Mouse (Mus musculus): ENCODE measurements at regions not wholly inside any gene's neighbourhood (a gene's known extent, or its start where the extent isn't known, plus 50 kb on each side); places are given as distances from the start of the nearest gene placed in this dataset.
"Not testable (repeated sequence)": the region's sequence is repeated elsewhere in the genome, so short reads cannot be mapped to it uniquely, and the experiment has no call there.

- not testable (repeated sequence) for H3K27me3 ChIP-seq; ATAC-seq (ENCODE audit: borderline replicate concordance, extremely low read depth, low FRiP score, low TSS enrichment); H3K27ac ChIP-seq; H3K4me3 ChIP-seq; H3K36me3 ChIP-seq; H3K9ac ChIP-seq; H3K4me1 ChIP-seq; H3K9me3 ChIP-seq; H3K4me2 ChIP-seq
These were observed 448.3 kb upstream of the Klf6 start for GRCm38 (mm10) chr13:5413009-5413408.

GRCm38 (mm10) chr13:5424110-5424509 is 437.2 kb upstream of the Klf6 start:
- WGBS = 40% methylated on average over 1 of the region's 1 CpGs
- H3K4me2 ChIP-seq = no peak overlapping the region
- ATAC-seq (ENCODE audit: borderline replicate concordance, extremely low read depth, low FRiP score, low TSS enrichment) = no peak; the same call in 1 of the 2 replicates
- no peaks in the 10 kb centered on the region for H3K27me3 ChIP-seq
- H3K36me3 ChIP-seq = no peaks in the 10 kb centered on the region
- H3K4me1 ChIP-seq = no peaks in the 10 kb centered on the region
- no peaks in the 10 kb centered on the region for H3K9me3 ChIP-seq
- H3K27ac ChIP-seq = no peak overlapping the region
- no peak overlapping the region for H3K9ac ChIP-seq
- H3K4me3 ChIP-seq = no peak overlapping the region

- Histone ChIP-seq H3K36me3 (no peaks in the 10 kb centered on the region), H3K9ac (no peak overlapping the region), H3K27ac (no peak overlapping the region), H3K4me1 (no peaks in the 10 kb centered on the region), H3K4me3 (no peak overlapping the region), H3K27me3 (no peaks in the 10 kb centered on the region), H3K4me2 (no peak overlapping the region), H3K9me3 (no peaks in the 10 kb centered on the region)
- no peak for ATAC-seq (ENCODE audit: borderline replicate concordance, extremely low read depth, low FRiP score, low TSS enrichment)
- 71% methylated on average over 9 of the region's 9 CpGs for WGBS
These were observed 435.6 kb upstream of the Klf6 start for GRCm38 (mm10) chr13:5425491-5426232.

DNA sequence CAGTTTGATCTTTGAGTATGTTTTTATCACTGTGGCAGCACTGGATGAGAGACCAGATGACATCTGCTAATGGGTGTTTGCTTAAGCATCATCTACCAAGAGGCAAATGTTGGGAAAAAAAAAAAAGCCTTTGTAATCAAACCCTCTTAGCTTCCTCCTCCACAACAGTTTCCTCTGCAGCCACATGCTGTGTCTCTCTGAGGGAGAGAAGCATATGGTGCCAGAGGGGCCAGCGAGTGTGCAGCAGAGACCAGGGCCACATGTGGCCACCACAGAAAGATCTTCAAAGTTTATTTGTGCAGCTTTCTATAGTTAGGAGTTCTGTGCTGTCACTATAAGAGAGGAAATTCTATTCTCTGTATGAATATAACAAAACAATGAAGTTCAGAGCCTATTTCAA is 427.6 kb upstream of the Klf6 start:
- Histone ChIP-seq H3K4me1 (no peaks in the 10 kb centered on the region), H3K9me3 (no peaks in the 10 kb centered on the region), H3K36me3 (no peaks in the 10 kb centered on the region), H3K4me3 (no peak overlapping the region), H3K4me2 (no peak overlapping the region), H3K9ac (no peak overlapping the region), H3K27me3 (no peaks in the 10 kb centered on the region), H3K27ac (no peak overlapping the region)
- WGBS = 42% methylated on average over 1 of the region's 1 CpGs
- no peak for ATAC-seq (ENCODE audit: borderline replicate concordance, extremely low read depth, low FRiP score, low TSS enrichment)

DNA sequence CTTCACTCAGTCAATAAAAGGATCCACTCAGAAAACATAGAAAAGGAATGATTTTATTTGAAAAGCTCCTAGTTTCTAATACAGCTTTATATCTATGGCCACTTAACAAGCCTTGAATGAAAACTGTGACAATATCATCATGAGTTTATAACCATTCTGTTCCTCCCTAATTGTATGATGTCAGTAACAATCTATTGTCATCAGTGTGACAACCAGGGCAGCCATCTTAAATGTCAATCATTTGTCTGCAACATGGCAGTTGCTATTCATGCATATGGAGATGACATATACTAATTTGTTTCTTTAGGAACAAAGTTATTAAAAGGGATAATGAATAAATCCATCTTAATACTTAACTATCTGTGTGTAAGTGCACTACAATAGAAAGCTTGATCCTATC is 426.2 kb upstream of the Klf6 start:
- Histone ChIP-seq H3K27ac (no peak overlapping the region), H3K4me1 (no peaks in the 10 kb centered on the region), H3K4me2 (no peak overlapping the region), H3K9me3 (no peaks in the 10 kb centered on the region), H3K36me3 (no peaks in the 10 kb centered on the region), H3K27me3 (no peaks in the 10 kb centered on the region), H3K9ac (no peak overlapping the region), H3K4me3 (no peak overlapping the region)
- no peak for ATAC-seq (ENCODE audit: borderline replicate concordance, extremely low read depth, low FRiP score, low TSS enrichment)

DNA sequence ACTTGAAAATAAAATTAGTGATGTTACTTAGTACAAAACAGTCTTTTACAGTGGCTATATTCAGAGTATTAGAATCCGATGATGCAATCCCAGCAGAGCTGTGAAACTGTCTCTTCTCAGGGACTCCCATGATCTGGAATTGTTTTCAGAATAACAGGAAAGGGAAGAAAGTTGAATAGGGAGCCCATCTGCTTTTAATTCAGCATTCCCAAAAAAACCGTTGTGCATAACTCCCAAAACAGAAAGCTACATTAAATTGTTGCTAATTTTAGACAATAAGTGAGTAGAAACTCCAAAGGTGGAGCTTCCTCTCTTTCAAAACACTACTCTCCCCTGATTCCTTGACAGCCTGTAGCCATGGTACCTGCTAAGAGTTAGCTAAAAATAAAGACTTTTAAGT is 425.1 kb upstream of the Klf6 start:
- ATAC-seq (ENCODE audit: borderline replicate concordance, extremely low read depth, low FRiP score, low TSS enrichment) = no peak
- H3K4me1 ChIP-seq = no peaks in the 10 kb centered on the region
- WGBS = 69% methylated on average over 2 of the region's 2 CpGs

GRCm38 (mm10) chr13:5440454-5440853 is 420.8 kb upstream of the Klf6 start:
- no peak for ATAC-seq (ENCODE audit: borderline replicate concordance, extremely low read depth, low FRiP score, low TSS enrichment)
- 63% methylated on average over 4 of the region's 4 CpGs for WGBS
- no peak overlapping the region for H3K4me2 ChIP-seq
- H3K9me3 ChIP-seq = no peaks in the 10 kb centered on the region
- H3K9ac ChIP-seq = no peak overlapping the region
- H3K36me3 ChIP-seq = no peaks in the 10 kb centered on the region
- no peak overlapping the region for H3K4me3 ChIP-seq
- H3K27ac ChIP-seq = no peak overlapping the region
- no peaks in the 10 kb centered on the region for H3K4me1 ChIP-seq
- H3K27me3 ChIP-seq = no peaks in the 10 kb centered on the region

More for the DNA sequence above, 425.1 kb upstream of the Klf6 start:
- no peaks in the 10 kb centered on the region for H3K27me3 ChIP-seq
- H3K36me3 ChIP-seq = no peaks in the 10 kb centered on the region
- H3K4me3 ChIP-seq = no peak overlapping the region
- H3K27ac ChIP-seq = no peak overlapping the region
- H3K4me2 ChIP-seq = no peak overlapping the region
- no peaks in the 10 kb centered on the region for H3K9me3 ChIP-seq
- H3K9ac ChIP-seq = no peak overlapping the region

DNA sequence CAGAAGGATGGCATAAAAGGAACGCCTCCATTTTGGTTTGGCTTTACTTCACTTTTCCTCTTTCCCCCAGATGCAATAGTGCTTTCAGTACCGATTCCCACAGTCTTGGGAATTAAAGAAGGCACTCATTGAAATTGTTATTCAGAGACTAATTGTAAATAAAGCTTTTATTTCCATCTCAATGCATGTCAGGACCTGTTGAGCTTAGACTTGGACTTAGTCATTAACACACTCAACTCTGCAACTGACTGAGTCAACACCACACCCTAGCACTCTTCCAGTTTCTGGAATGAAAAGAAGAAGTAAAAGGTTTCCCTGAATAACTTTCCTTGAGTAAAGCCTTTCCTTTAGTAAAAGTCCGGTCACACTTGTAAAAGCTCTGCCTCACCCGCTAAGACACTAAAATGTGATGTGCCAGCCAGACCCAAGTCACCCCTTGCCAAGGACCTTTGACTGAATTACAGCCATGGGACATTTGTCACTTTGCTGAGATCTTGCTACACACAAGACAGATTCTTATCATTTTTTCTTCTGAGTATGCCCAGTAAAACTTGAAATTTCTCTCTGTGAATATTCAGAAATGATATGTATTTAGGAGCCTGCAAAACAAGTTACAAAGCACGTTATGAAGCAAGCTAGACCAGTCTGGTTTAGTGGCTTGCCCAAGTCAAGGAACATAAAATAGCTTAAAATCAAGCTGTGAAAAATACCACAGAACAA is 416.4 kb upstream of the Klf6 start:
- H3K4me1 ChIP-seq = no peaks in the 10 kb centered on the region
- H3K27ac ChIP-seq = peak overlapping the region; percentile 33; the same call in 1 of the 2 replicates
- no peaks in the 10 kb centered on the region for H3K36me3 ChIP-seq
- ATAC-seq (ENCODE audit: borderline replicate concordance, extremely low read depth, low FRiP score, low TSS enrichment) = no peak
- H3K4me3 ChIP-seq = no peak overlapping the region
- H3K4me2 ChIP-seq = no peak overlapping the region
- no peaks in the 10 kb centered on the region for H3K27me3 ChIP-seq
- no peak overlapping the region for H3K9ac ChIP-seq
- WGBS = 78% methylated on average over 5 of the region's 5 CpGs
- H3K9me3 ChIP-seq = no peaks in the 10 kb centered on the region

- H3K9ac ChIP-seq = no peak overlapping the region
- H3K4me3 ChIP-seq = no peak overlapping the region
- no peak overlapping the region for H3K27ac ChIP-seq
- H3K36me3 ChIP-seq = no peaks in the 10 kb centered on the region
- H3K4me1 ChIP-seq = no peaks in the 10 kb centered on the region
- H3K4me2 ChIP-seq = no peak overlapping the region
- no peaks in the 10 kb centered on the region for H3K9me3 ChIP-seq
- no peaks in the 10 kb centered on the region for H3K27me3 ChIP-seq
- no peak for ATAC-seq (ENCODE audit: borderline replicate concordance, extremely low read depth, low FRiP score, low TSS enrichment)
- WGBS = 62% methylated on average over 1 of the region's 1 CpGs
These were observed 412.7 kb upstream of the Klf6 start for GRCm38 (mm10) chr13:5448601-5449000.

DNA sequence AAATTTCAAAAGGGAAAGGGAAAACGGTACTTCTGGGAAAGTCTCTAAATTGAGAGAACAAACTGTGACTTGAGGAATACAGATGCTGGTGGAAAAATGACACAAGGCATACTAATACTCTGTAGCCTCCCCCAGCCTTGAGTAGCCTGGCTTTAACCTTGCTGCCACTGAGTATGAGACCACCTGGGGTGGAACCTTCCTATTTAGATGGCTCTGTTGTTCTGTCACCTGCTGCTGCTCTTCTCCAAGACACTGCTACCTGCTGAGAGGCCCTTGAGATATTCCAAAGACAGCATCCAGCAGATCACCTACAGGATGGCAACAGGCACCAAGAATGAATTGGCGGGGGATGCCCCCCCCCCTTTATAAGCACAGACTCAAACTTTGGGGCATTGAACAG is 380.5 kb upstream of the Klf6 start:
- H3K36me3 ChIP-seq = no peaks in the 10 kb centered on the region
- H3K4me3 ChIP-seq = no peak overlapping the region
- no peaks in the 10 kb centered on the region for H3K27me3 ChIP-seq
- H3K4me1 ChIP-seq = no peaks in the 10 kb centered on the region
- H3K9me3 ChIP-seq = no peaks in the 10 kb centered on the region
- WGBS = 80% methylated on average over 2 of the region's 2 CpGs
- H3K9ac ChIP-seq = no peak overlapping the region
- ATAC-seq (ENCODE audit: borderline replicate concordance, extremely low read depth, low FRiP score, low TSS enrichment) = no peak
- no peak overlapping the region for H3K4me2 ChIP-seq
- no peak overlapping the region for H3K27ac ChIP-seq

GRCm38 (mm10) chr13:5492266-5492665 is 369.0 kb upstream of the Klf6 start:
- 43% methylated on average over 1 of the region's 1 CpGs for WGBS
- H3K9me3 ChIP-seq = no peaks in the 10 kb centered on the region
- no peak overlapping the region for H3K27ac ChIP-seq
- no peak overlapping the region for H3K9ac ChIP-seq
- H3K27me3 ChIP-seq = no peaks in the 10 kb centered on the region
- H3K4me2 ChIP-seq = no peak overlapping the region
- H3K4me1 ChIP-seq = no peaks in the 10 kb centered on the region
- H3K36me3 ChIP-seq = no peaks in the 10 kb centered on the region
- ATAC-seq (ENCODE audit: borderline replicate concordance, extremely low read depth, low FRiP score, low TSS enrichment) = no peak
- no peak overlapping the region for H3K4me3 ChIP-seq

GRCm38 (mm10) chr13:5497535-5497934 is 363.7 kb upstream of the Klf6 start:
- no peaks in the 10 kb centered on the region for H3K27me3 ChIP-seq
- H3K4me2 ChIP-seq = no peak overlapping the region
- H3K36me3 ChIP-seq = no peaks in the 10 kb centered on the region
- H3K4me1 ChIP-seq = no peaks in the 10 kb centered on the region
- H3K27ac ChIP-seq = no peak overlapping the region
- ATAC-seq (ENCODE audit: borderline replicate concordance, extremely low read depth, low FRiP score, low TSS enrichment) = no peak
- no peak overlapping the region for H3K9ac ChIP-seq
- no peak overlapping the region for H3K4me3 ChIP-seq
- H3K9me3 ChIP-seq = no peaks in the 10 kb centered on the region

Measured in lung, embryonic 15.5 days (tissue).